Mouse (Mus musculus) heart, adult 2 months (tissue): Measurements from ENCODE around the gene Pknox1.

ENCODE experiments used
- CTCF ChIP-seq: fragments of 200-600 bp; IDR thresholded peaks from 2 replicates; pipeline ENCODE4 v1.8.1; 2022; ENCODE audit warnings: antibody characterized with exemption, mild to moderate bottlenecking, moderate library complexity
- EP300 ChIP-seq: fragments of 200-500 bp; IDR thresholded peaks from 2 replicates; pipeline ENCODE4 v1.6.1; 2011; ENCODE audit warnings: low read depth, low read length, control low read depth; ENCODE audit not compliant: insufficient read depth

- TF ChIP-seq EP300 (no peak), CTCF (no peak)
These were observed 32.9 kb upstream of the Pknox1 start for GRCm38 (mm10) chr17:31531441-31532158.
